Mouse (Mus musculus) testis, adult 2 months (tissue): ENCODE results near the gene Rnf26.

ENCODE experiments used
- CTCF ChIP-seq: fragments of 200-500 bp; IDR thresholded peaks from 2 replicates; pipeline ENCODE4 v1.5.1; 2012; ENCODE audit warnings: low read depth, mild to moderate bottlenecking, inconsistent platforms, low read length, moderate library complexity; ENCODE audit not compliant: control insufficient read depth, insufficient read depth, insufficient replicate concordance
- POLR2A ChIP-seq: fragments of 200-500 bp; IDR thresholded peaks from 2 replicates; pipeline ENCODE4 v1.6.1; 2012; ENCODE audit warnings: low read depth, mild to moderate bottlenecking, inconsistent platforms, low read length, moderate library complexity; ENCODE audit not compliant: control insufficient read depth

- TF ChIP-seq CTCF (no peak), POLR2A (no peak)
Measured at GRCm38 (mm10) chr9:44134851-44135730, 21.8 kb upstream of the Rnf26 start.
